Mouse (Mus musculus): ENCODE data around the gene Ptov1. TPM values are rescaled to one million over a fixed set of nuclear protein-coding genes. Genes with fewer than 3 reads are reported as not detected.

Ptov1 gene
- polyA plus RNA-seq, 1 experiment = 141 TPM

DNA sequence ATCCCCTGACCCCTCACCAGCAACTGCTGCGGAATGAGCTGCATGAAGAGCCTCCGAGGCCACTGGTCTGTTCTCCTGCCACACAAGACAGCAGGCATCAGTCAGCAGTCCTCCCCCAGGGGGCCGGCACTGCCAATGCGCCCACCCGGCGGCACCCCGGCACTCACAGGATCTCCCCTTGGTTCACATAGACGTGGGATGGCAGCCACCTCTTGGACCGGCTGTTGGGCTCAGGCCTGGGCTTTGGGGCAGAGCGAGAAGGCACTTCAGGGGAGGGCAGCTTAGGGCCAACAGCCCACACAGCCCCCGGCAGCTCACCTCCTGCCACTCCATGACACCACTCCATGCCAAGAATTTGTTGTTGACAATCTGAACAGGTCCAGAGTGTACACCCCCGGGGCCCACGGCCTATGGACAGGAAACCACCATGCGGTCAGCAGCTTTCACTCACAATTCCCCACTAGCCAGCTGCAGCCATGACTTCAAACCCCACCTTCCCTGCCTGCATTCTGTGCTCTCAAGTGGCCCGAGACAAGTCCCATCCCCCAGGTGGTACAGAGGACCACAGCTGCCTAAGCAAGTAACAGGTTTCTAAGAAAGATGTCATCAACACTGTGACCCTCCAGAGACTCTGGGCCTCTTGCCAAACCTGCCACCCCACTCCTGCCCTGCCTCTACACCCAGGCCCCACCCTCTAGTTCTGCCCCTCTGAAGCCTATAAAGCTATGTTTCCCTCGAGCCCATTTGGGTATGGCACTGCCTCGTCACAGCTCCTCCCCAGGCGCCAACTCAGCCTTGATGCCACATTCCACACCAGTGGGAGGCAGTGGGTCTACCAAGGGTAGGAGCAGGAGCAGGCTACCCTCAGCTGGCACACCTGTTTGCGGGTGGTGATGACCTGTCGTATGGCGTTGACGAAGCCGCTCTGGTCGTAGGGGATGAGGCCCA is 4.7 kb downstream of the Ptov1 start:
- Histone ChIP-seq H3K36me3 (ENCODE audit: control insufficient read depth, insufficient read depth, low read length) (peaks cover 30% of the 10 kb centered on the region), H3K4me1 (ENCODE audit: control insufficient read depth, insufficient read depth, insufficient read length, low read length) (peaks cover 16% of the 10 kb centered on the region), H3K27me3 (ENCODE audit: control insufficient read depth, insufficient read depth, low read length) (no peaks in the 10 kb centered on the region), H3K4me3 (ENCODE audit: low read depth, low read length) (no peak overlapping the region), H3K27ac (ENCODE audit: insufficient read depth, low read depth, low read length) (no peak overlapping the region)
- TF ChIP-seq CTCF (IDR thresholded peaks at IDR 0.05; ENCODE audit: extremely low read depth, insufficient read length, insufficient replicate concordance, low read depth, low read length) (no peak), POLR2A (IDR thresholded peaks at IDR 0.05; ENCODE audit: low read depth, low read length) (no peak)
- WGBS = 79% methylated on average over 24 of the region's 24 CpGs

- no peak for TF ChIP-seq CTCF (IDR thresholded peaks at IDR 0.05; ENCODE audit: extremely low read depth, insufficient read length, insufficient replicate concordance, low read depth, low read length)
- TF ChIP-seq POLR2A (IDR thresholded peaks at IDR 0.05; ENCODE audit: low read depth, low read length) = no peak
- no peak overlapping the region for H3K4me3 ChIP-seq (ENCODE audit: low read depth, low read length)
- H3K27me3 ChIP-seq (ENCODE audit: control insufficient read depth, insufficient read depth, low read length) = no peaks in the 10 kb centered on the region
- peaks cover 30% of the 10 kb centered on the region for H3K36me3 ChIP-seq (ENCODE audit: control insufficient read depth, insufficient read depth, low read length)
- H3K4me1 ChIP-seq (ENCODE audit: control insufficient read depth, insufficient read depth, insufficient read length, low read length) = peaks cover 16% of the 10 kb centered on the region
- H3K27ac ChIP-seq (ENCODE audit: insufficient read depth, low read depth, low read length) = no peak overlapping the region
- 91% methylated on average over 11 of the region's 11 CpGs for WGBS
These were observed 5.5 kb downstream of the Ptov1 start for GRCm38 (mm10) chr7:44863982-44864494.

DNA sequence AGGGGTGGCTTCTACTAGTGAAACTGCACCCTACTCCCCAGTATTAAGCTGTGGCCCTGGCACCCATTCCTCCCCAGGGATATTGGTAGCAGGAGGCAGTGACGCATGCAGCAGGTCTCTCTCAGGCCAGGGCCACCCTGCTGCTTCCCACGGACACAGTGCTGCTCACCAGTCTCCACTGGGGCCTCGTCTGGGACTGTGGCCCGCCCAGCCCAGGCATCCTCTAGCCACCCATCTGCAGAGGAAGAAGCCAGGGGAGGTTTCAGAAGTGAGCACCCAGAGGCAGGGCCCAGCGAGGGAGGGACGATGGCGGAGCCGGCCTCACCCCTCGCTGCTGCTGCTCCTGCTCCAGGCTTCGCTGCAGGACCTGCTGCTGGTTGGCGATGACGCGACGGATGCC is 6.4 kb downstream of the Ptov1 start:
- Histone ChIP-seq H3K36me3 (ENCODE audit: control insufficient read depth, insufficient read depth, low read length) (peaks cover 30% of the 10 kb centered on the region), H3K4me1 (ENCODE audit: control insufficient read depth, insufficient read depth, insufficient read length, low read length) (peaks cover 16% of the 10 kb centered on the region), H3K27me3 (ENCODE audit: control insufficient read depth, insufficient read depth, low read length) (no peaks in the 10 kb centered on the region), H3K27ac (ENCODE audit: insufficient read depth, low read depth, low read length) (no peak overlapping the region), H3K4me3 (ENCODE audit: low read depth, low read length) (no peak overlapping the region)
- WGBS = 91% methylated on average over 14 of the region's 14 CpGs
- TF ChIP-seq CTCF (IDR thresholded peaks at IDR 0.05; ENCODE audit: extremely low read depth, insufficient read length, insufficient replicate concordance, low read depth, low read length) (no peak), POLR2A (IDR thresholded peaks at IDR 0.05; ENCODE audit: low read depth, low read length) (no peak)

DNA sequence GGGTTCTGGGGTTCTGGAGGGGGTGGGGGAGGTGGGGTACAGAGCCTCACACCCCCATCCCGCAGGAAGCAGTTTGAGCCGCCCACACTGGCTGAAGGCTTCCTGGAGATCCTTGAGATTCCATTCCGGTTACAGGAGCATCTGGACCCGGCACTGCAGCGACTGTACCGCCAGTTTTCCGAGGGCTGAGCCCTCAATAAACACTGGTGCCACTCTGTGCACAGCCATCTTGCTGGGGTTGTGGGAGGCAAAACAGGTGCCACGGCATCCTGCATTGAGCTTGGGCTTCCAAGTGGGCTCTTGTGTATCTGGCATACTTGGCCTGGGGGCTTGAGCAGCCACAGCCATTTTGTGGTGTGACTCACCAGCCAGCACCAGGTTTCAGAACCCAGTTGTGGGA is 7.2 kb downstream of the Ptov1 start:
- Histone ChIP-seq H3K4me1 (ENCODE audit: control insufficient read depth, insufficient read depth, insufficient read length, low read length) (peaks cover 16% of the 10 kb centered on the region), H3K4me3 (ENCODE audit: low read depth, low read length) (no peak overlapping the region), H3K27me3 (ENCODE audit: control insufficient read depth, insufficient read depth, low read length) (no peaks in the 10 kb centered on the region), H3K36me3 (ENCODE audit: control insufficient read depth, insufficient read depth, low read length) (peaks cover 30% of the 10 kb centered on the region), H3K27ac (ENCODE audit: insufficient read depth, low read depth, low read length) (no peak overlapping the region)
- no peak for TF ChIP-seq CTCF (IDR thresholded peaks at IDR 0.05; ENCODE audit: extremely low read depth, insufficient read length, insufficient replicate concordance, low read depth, low read length)
- TF ChIP-seq POLR2A (IDR thresholded peaks at IDR 0.05; ENCODE audit: low read depth, low read length) = no peak
- 77% methylated on average over 8 of the region's 8 CpGs for WGBS

GRCm38 (mm10) chr7:44861429-44861816 is 8.2 kb downstream of the Ptov1 start:
- peaks cover 11% of the 10 kb centered on the region for H3K4me1 ChIP-seq (ENCODE audit: control insufficient read depth, insufficient read depth, insufficient read length, low read length)
- H3K27ac ChIP-seq (ENCODE audit: insufficient read depth, low read depth, low read length) = no peak overlapping the region
- WGBS = 85% methylated on average over 14 of the region's 14 CpGs
- H3K27me3 ChIP-seq (ENCODE audit: control insufficient read depth, insufficient read depth, low read length) = no peaks in the 10 kb centered on the region
- H3K4me3 ChIP-seq (ENCODE audit: low read depth, low read length) = no peak overlapping the region
- peaks cover 30% of the 10 kb centered on the region for H3K36me3 ChIP-seq (ENCODE audit: control insufficient read depth, insufficient read depth, low read length)
- no peak for TF ChIP-seq POLR2A (IDR thresholded peaks at IDR 0.05; ENCODE audit: low read depth, low read length)
- no peak for TF ChIP-seq CTCF (IDR thresholded peaks at IDR 0.05; ENCODE audit: extremely low read depth, insufficient read length, insufficient replicate concordance, low read depth, low read length)

- Histone ChIP-seq H3K27me3 (ENCODE audit: control insufficient read depth, insufficient read depth, low read length) (no peaks in the 10 kb centered on the region), H3K27ac (ENCODE audit: insufficient read depth, low read depth, low read length) (no peak overlapping the region), H3K36me3 (ENCODE audit: control insufficient read depth, insufficient read depth, low read length) (peaks cover 30% of the 10 kb centered on the region), H3K4me1 (ENCODE audit: control insufficient read depth, insufficient read depth, insufficient read length, low read length) (peaks cover 8% of the 10 kb centered on the region), H3K4me3 (ENCODE audit: low read depth, low read length) (no peak overlapping the region)
- 60% methylated on average over 22 of the region's 22 CpGs for WGBS
- TF ChIP-seq POLR2A (IDR thresholded peaks at IDR 0.05; ENCODE audit: low read depth, low read length) (no peak), CTCF (IDR thresholded peaks at IDR 0.05; ENCODE audit: extremely low read depth, insufficient read length, insufficient replicate concordance, low read depth, low read length) (peak; percentile 83)
These were observed 8.8 kb downstream of the Ptov1 start for GRCm38 (mm10) chr7:44860576-44861428.
